Mouse (Mus musculus) central nervous system, embryonic 14 days (tissue): ENCODE measurements around the gene Spaca3. TPM values are rescaled to one million over a fixed set of nuclear protein-coding genes. Genes with fewer than 3 reads are reported as not detected.

Experiments
- polyA plus RNA-seq: library from polyadenylated mRNA; depleted of rRNA; stranded (reverse); fragments of >200 nt; gene quantifications from 2 replicates; pipeline ENCODE4 v1.2.3, GENCODE M21; 2012; rRNA removed

Gene Spaca3
- not detected in 2 replicates for polyA plus RNA-seq

GRCm38 (mm10) chr11:80858065-80858464 is at the start of gene Spaca3:
Spaca3 (plus strand) TSS chr11:80858365.

GRCm38 (mm10) chr11:80809993-80810821 is 48.0 kb upstream of the Spaca3 start, which contains the start of gene Tmem98:
Tmem98 (plus strand) TSS chr11:80810175.

Other genes with a start within 250 kb of the Spaca3 start
- 1.7 and 3.1 TPM in 2 replicates for gene Myo1d, start 78.3 kb upstream of the Spaca3 start, polyA plus RNA-seq
- gene Tmem98, start 48.2 kb upstream of the Spaca3 start, polyA plus RNA-seq, result 30.2 and 33.0 TPM in 2 replicates